Mouse (Mus musculus) hindbrain, embryonic 12.5 days (tissue): ENCODE measurements at regions not wholly inside any gene's neighbourhood (a gene's known extent, or its start where the extent isn't known, plus 50 kb on each side); places are given as distances from the start of the nearest gene placed in this dataset.

Experiments
- ATAC-seq: fragments of 200-750 bp; cut with Nextera tagmentation; 2 replicates; pipeline ENCODE4 v1.8.0; 2017; ENCODE audit warnings: moderate TSS enrichment; ENCODE audit not compliant: low FRiP score
- H3K27ac ChIP-seq: fragments of 300-500 bp; sonication (generic); 2 replicates; pipeline ENCODE4 v1.5.1; 2016; ENCODE audit warnings: mild to moderate bottlenecking
- H3K27me3 ChIP-seq: fragments of 300-500 bp; sonication (generic); 2 replicates; pipeline ENCODE4 v1.6.1; 2016; ENCODE audit warnings: mild to moderate bottlenecking
- H3K36me3 ChIP-seq: fragments of 300-500 bp; sonication (generic); 2 replicates; pipeline ENCODE4 v1.6.1; 2016; ENCODE audit warnings: mild to moderate bottlenecking
- H3K4me1 ChIP-seq: fragments of 300-500 bp; sonication (generic); 2 replicates; pipeline ENCODE4 v1.6.1; 2016
- H3K4me2 ChIP-seq: fragments of 300-500 bp; sonication (generic); replicated peaks from 2 replicates; pipeline ENCODE4 v1.6.1; 2016; ENCODE audit warnings: mild to moderate bottlenecking
- H3K4me3 ChIP-seq: fragments of 300-500 bp; sonication (generic); 2 replicates; pipeline ENCODE4 v1.5.1; 2016; ENCODE audit warnings: mild to moderate bottlenecking
- H3K9ac ChIP-seq: fragments of 300-500 bp; sonication (generic); 2 replicates; pipeline ENCODE4 v1.6.1; 2016; ENCODE audit warnings: mild to moderate bottlenecking, moderate library complexity
- H3K9me3 ChIP-seq: fragments of 300-500 bp; sonication (generic); replicated peaks from 2 replicates; pipeline ENCODE4 v1.6.1; 2016; ENCODE audit warnings: mild to moderate bottlenecking
- WGBS: fragments of 180-500 bp; shearing (Covaris S2); methylation state at CpG from one replicate; pipeline ENCODE4 v1.1.7; 2016; 5-methylcytosine and 5-hydroxymethylcytosine counted together

- no peak overlapping the region for H3K4me3 ChIP-seq
- H3K4me1 ChIP-seq, result peaks cover 6% of the 10 kb centered on the region; the same call in 1 of the 2 replicates
- 0 out of 2 replicates have a peak, but pooled peaks cover 3% of the 10 kb centered on the region for H3K27me3 ChIP-seq
- no peak overlapping the region for H3K4me2 ChIP-seq
- no peak for ATAC-seq
- WGBS, result 88% methylated on average over 6 of the region's 6 CpGs
- no peak overlapping the region for H3K9ac ChIP-seq
- no peaks in the 10 kb centered on the region for H3K9me3 ChIP-seq
- no peak overlapping the region for H3K27ac ChIP-seq
- H3K36me3 ChIP-seq, result no peaks in the 10 kb centered on the region
Measured at GRCm38 (mm10) chr13:57365096-57365495, 469.3 kb upstream of the Trpc7 start.

GRCm38 (mm10) chr13:57364396-57364795 is 468.6 kb upstream of the Trpc7 start:
- ATAC-seq, result no peak
- Histone ChIP-seq H3K4me3 (no peak overlapping the region), H3K4me2 (no peak overlapping the region), H3K9me3 (no peaks in the 10 kb centered on the region), H3K9ac (no peak overlapping the region), H3K36me3 (no peaks in the 10 kb centered on the region), H3K4me1 (peaks cover 6% of the 10 kb centered on the region; the same call in 1 of the 2 replicates), H3K27ac (no peak overlapping the region), H3K27me3 (0 out of 2 replicates have a peak, but pooled peaks cover 3% of the 10 kb centered on the region)
- WGBS, result 98% methylated on average over 2 of the region's 2 CpGs

GRCm38 (mm10) chr13:57362563-57362962 is 466.8 kb upstream of the Trpc7 start:
- H3K36me3 ChIP-seq, result no peaks in the 10 kb centered on the region
- no peak overlapping the region for H3K4me3 ChIP-seq
- H3K4me2 ChIP-seq, result no peak overlapping the region
- no peak overlapping the region for H3K27ac ChIP-seq
- no peak overlapping the region for H3K9ac ChIP-seq
- 0 out of 2 replicates have a peak, but pooled peaks cover 3% of the 10 kb centered on the region for H3K27me3 ChIP-seq
- no peaks in the 10 kb centered on the region for H3K9me3 ChIP-seq
- no peak for ATAC-seq
- 13% methylated on average over 6 of the region's 6 CpGs for WGBS
- peaks cover 6% of the 10 kb centered on the region; the same call in 1 of the 2 replicates for H3K4me1 ChIP-seq

- ATAC-seq, result no peak
- Histone ChIP-seq H3K9ac (no peak overlapping the region), H3K27me3 (0 out of 2 replicates have a peak, but pooled peaks cover 3% of the 10 kb centered on the region), H3K4me3 (no peak overlapping the region), H3K36me3 (no peaks in the 10 kb centered on the region), H3K4me2 (no peak overlapping the region), H3K27ac (no peak overlapping the region), H3K9me3 (no peaks in the 10 kb centered on the region), H3K4me1 (peaks cover 6% of the 10 kb centered on the region; the same call in 1 of the 2 replicates)
- WGBS, result 85% methylated on average over 7 of the region's 7 CpGs
Measured at GRCm38 (mm10) chr13:57361286-57361685, 465.5 kb upstream of the Trpc7 start.

- H3K4me1 ChIP-seq, result no peaks in the 10 kb centered on the region
- H3K27me3 ChIP-seq, result no peaks in the 10 kb centered on the region
- WGBS, result 91% methylated on average over 7 of the region's 7 CpGs
- no peak overlapping the region for H3K4me3 ChIP-seq
- no peak overlapping the region for H3K4me2 ChIP-seq
- H3K9me3 ChIP-seq, result no peaks in the 10 kb centered on the region
- H3K9ac ChIP-seq, result no peak overlapping the region
- H3K36me3 ChIP-seq, result no peaks in the 10 kb centered on the region
- H3K27ac ChIP-seq, result no peak overlapping the region
- no peak for ATAC-seq
Measured at GRCm38 (mm10) chr13:57354606-57355005, 458.8 kb upstream of the Trpc7 start.

- no peak overlapping the region for H3K27ac ChIP-seq
- no peaks in the 10 kb centered on the region for H3K27me3 ChIP-seq
- no peak overlapping the region for H3K4me2 ChIP-seq
- no peaks in the 10 kb centered on the region for H3K4me1 ChIP-seq
- no peaks in the 10 kb centered on the region for H3K36me3 ChIP-seq
- no peaks in the 10 kb centered on the region for H3K9me3 ChIP-seq
- WGBS, result 67% methylated on average over 3 of the region's 3 CpGs
- H3K9ac ChIP-seq, result no peak overlapping the region
- no peak for ATAC-seq
- no peak overlapping the region for H3K4me3 ChIP-seq
Measured at GRCm38 (mm10) chr13:57353976-57354375, 458.2 kb upstream of the Trpc7 start.

- H3K4me1 ChIP-seq, result no peaks in the 10 kb centered on the region
- H3K4me3 ChIP-seq, result no peak overlapping the region
- no peak overlapping the region for H3K9ac ChIP-seq
- no peak overlapping the region for H3K4me2 ChIP-seq
- H3K36me3 ChIP-seq, result no peaks in the 10 kb centered on the region
- H3K27ac ChIP-seq, result no peak overlapping the region
- WGBS, result 90% methylated on average over 2 of the region's 2 CpGs
- ATAC-seq, result no peak
- H3K27me3 ChIP-seq, result no peaks in the 10 kb centered on the region
- no peaks in the 10 kb centered on the region for H3K9me3 ChIP-seq
Measured at GRCm38 (mm10) chr13:57350828-57351227, 455.0 kb upstream of the Trpc7 start.

GRCm38 (mm10) chr13:57338676-57339075 is 442.9 kb upstream of the Trpc7 start:
- Histone ChIP-seq H3K4me1 (no peaks in the 10 kb centered on the region), H3K9me3 (no peaks in the 10 kb centered on the region), H3K36me3 (no peaks in the 10 kb centered on the region), H3K4me3 (no peak overlapping the region), H3K27me3 (no peaks in the 10 kb centered on the region), H3K9ac (no peak overlapping the region), H3K27ac (no peak overlapping the region), H3K4me2 (no peak overlapping the region)
- 72% methylated on average over 6 of the region's 6 CpGs for WGBS
- ATAC-seq, result no peak

GRCm38 (mm10) chr13:57336596-57336995 is 440.8 kb upstream of the Trpc7 start:
- no peaks in the 10 kb centered on the region for H3K4me1 ChIP-seq

GRCm38 (mm10) chr13:57332976-57333375 is 437.2 kb upstream of the Trpc7 start:
- no peaks in the 10 kb centered on the region for H3K27me3 ChIP-seq
- 86% methylated on average over 5 of the region's 5 CpGs for WGBS
- H3K36me3 ChIP-seq, result no peaks in the 10 kb centered on the region
- no peak for ATAC-seq
- H3K4me3 ChIP-seq, result no peak overlapping the region
- H3K9ac ChIP-seq, result no peak overlapping the region
- H3K27ac ChIP-seq, result no peak overlapping the region
- no peaks in the 10 kb centered on the region for H3K9me3 ChIP-seq
- no peak overlapping the region for H3K4me2 ChIP-seq
- H3K4me1 ChIP-seq, result no peaks in the 10 kb centered on the region

More at GRCm38 (mm10) chr13:57336596-57336995, 440.8 kb upstream of the Trpc7 start:
- H3K27ac ChIP-seq, result no peak overlapping the region
- no peak overlapping the region for H3K4me3 ChIP-seq
- ATAC-seq, result no peak
- no peaks in the 10 kb centered on the region for H3K27me3 ChIP-seq
- 92% methylated on average over 8 of the region's 8 CpGs for WGBS
- no peaks in the 10 kb centered on the region for H3K36me3 ChIP-seq
- no peak overlapping the region for H3K9ac ChIP-seq
- no peaks in the 10 kb centered on the region for H3K9me3 ChIP-seq
- H3K4me2 ChIP-seq, result no peak overlapping the region

- Histone ChIP-seq H3K4me2 (no peak overlapping the region), H3K9me3 (no peaks in the 10 kb centered on the region), H3K4me3 (no peak overlapping the region), H3K36me3 (no peaks in the 10 kb centered on the region), H3K4me1 (no peaks in the 10 kb centered on the region), H3K27ac (no peak overlapping the region), H3K27me3 (no peaks in the 10 kb centered on the region), H3K9ac (no peak overlapping the region)
- no peak for ATAC-seq
- WGBS, result 69% methylated on average over 5 of the region's 5 CpGs
Measured at GRCm38 (mm10) chr13:57331868-57332267, 436.1 kb upstream of the Trpc7 start.

- ATAC-seq, result no peak
- no peak overlapping the region for H3K4me3 ChIP-seq
- 77% methylated on average over 6 of the region's 6 CpGs for WGBS
- H3K27ac ChIP-seq, result no peak overlapping the region
- no peak overlapping the region for H3K4me2 ChIP-seq
- H3K9me3 ChIP-seq, result no peaks in the 10 kb centered on the region
- H3K9ac ChIP-seq, result no peak overlapping the region
- H3K36me3 ChIP-seq, result no peaks in the 10 kb centered on the region
- no peaks in the 10 kb centered on the region for H3K27me3 ChIP-seq
- H3K4me1 ChIP-seq, result no peaks in the 10 kb centered on the region
Measured at GRCm38 (mm10) chr13:57325306-57325925, 429.6 kb upstream of the Trpc7 start.
